Mouse (Mus musculus) CD8-positive naive resting alpha-beta T cell, adult 2 months (primary cell): ENCODE data around the gene Ruvbl2.

ENCODE experiments used
- DNase-seq, 2 experiments: peaks; one replicate each; pipeline ENCODE4 v3.0.0; 2022; ENCODE audit warnings: low read depth in 2 of 2, low spot score in 2 of 2

The Ruvbl2 gene

DNA sequence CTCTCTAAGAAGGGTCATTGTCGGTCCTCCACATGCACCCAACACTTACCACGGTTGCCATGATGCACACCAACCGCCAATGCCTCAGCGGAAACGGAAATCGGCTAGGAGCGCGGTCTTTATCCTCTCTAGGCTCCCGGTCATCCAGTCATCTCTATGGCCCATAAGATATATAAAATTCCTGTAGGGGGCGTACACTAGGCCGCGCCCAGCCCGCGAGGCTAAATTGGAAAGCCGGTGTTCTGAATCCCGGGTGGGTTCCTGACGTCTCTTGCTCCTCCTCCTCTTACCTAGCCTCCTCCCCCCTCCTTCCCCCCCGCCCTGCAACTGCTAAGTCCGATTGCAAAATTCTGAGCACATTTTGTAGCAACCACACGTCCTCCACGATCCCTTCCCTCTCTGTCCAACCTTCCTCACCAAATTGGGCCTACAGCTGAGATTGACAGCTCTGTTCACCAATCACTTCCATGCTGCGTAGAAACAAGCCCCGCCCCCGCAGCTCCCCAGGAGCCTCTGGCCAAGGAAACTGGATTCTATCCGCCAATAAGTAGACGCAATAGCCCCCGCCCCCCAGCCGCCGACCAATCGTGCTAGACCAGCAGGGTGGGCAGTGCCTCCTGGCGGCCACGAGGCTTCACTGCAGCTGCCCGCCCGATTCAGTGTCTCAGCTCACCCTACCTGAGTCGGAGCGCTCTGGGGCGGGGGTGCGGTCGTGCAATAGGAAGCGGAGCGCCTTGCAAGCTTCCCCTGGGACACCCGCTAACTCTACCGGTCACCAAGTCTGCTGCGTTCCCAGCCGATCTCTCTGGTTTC lies 3.5 kb downstream of the Ruvbl2 start, which contains the start of gene Gys1:
Gys1 (plus strand) TSS at position 642 of the 813 bp plus-strand sequence.
- DNase-seq, result peak; percentile 100

DNA sequence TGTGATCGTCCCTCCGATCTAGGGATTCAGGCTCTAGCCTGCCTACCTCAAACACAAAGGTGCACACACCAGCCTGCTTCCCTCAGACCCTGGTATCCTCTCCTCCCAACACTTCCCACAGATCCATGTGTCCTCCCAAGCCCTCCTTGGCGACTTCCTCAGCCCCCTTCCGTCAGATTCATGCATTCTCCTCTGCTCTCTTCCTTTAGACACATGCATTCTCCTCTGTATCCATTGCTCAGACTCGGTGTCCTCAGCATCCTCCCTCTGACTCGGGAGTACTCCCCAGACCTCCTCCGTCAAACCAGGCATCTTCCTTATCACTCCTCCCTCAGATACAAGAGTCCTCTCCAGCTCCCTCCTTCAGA lies 4.1 kb downstream of the Ruvbl2 start:
- DNase-seq, result no peak

DNA sequence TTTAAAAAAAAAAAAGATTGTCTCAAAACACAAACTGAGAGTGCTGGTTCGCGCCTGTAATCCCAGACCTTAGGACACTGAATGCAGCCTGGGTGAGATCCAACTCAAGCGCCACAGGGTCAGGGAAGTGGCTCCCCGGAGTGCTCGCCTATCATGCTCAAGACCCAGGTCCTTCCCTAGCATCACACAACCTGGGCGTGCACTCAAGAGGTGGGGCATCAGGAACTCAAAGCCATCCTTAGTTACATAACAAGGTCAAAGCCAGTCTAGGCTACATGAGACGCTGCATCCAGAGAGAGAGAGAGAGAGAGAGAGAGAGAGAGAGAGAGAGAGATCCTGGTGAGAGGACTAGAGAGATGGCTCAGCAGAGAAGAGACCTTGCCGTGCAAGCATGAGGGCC lies 11.3 kb downstream of the Ruvbl2 start:
- DNase-seq, result no peak

DNA sequence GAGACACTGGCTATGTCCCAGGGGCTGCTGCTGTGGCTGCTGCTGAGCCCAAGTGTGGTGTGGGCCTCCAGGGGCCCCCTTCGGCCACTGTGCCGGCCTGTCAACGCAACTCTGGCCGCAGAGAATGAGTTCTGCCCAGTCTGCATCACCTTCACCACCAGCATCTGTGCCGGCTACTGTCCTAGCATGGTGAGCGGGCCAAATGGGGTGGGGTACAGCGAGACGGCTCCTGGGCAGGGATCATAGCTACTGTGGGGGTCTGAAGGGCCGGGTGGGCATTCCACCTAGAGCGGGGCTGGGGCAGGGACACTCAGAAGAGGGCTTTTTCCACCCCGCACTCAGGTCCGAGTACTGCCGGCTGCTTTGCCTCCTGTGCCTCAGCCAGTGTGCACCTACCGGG lies 16.7 kb downstream of the Ruvbl2 start:
- no peak for DNase-seq

DNA sequence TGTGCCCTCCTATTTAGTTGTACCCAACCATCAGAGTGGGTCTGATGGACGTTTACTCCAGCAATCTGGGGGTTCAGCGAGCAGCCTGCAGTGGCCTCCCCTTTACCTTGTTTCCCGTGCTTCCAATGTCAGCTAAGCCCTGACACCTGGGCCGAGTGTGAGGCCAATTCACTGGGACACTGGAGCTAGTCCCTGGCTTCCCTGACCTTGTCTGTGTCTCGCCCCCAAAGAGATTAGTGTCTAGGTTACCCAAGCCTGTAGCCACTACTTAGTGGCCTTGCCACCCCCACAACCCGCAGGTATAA lies 17.3 kb downstream of the Ruvbl2 start, which contains the start of gene Lhb:
Lhb (plus strand) TSS at position 206 of the 305 bp plus-strand sequence.
- DNase-seq, result no peak

DNA sequence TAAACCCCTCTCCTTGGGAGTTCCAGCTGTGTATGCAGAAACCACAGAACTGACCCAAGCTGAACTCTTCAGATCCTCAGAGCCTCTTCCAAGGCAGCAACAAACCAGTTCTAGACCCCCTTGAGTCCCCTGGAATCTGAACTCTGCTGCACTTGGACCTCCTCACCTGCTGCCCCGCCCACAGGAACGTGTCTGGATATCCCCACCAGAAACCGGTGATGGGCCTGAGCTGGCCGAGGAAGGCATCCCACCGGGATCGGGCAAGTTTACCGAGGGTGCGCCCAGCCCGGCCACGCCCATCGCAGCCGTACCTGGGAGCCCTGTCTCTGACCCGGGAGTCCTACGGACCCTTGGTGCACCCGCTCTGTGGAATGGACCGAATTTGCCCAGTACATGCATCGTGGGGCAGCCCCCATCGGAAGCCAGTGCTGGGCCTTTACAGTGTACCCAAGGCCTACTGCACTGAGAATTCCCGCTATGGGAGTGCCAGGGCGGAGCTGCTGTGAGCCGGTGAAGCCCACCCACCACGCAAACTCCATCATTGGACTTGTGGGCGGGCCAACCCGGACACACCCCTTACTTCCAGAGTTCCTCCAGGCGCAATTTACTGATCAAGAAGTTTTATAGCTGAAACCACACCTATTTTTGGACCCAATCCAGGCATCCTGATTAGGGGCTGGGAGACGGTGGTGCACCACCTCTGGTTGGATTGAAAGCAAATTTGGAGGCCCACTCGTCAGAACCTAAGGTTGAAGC lies 17.9 kb downstream of the Ruvbl2 start:
- DNase-seq, result no peak

DNA sequence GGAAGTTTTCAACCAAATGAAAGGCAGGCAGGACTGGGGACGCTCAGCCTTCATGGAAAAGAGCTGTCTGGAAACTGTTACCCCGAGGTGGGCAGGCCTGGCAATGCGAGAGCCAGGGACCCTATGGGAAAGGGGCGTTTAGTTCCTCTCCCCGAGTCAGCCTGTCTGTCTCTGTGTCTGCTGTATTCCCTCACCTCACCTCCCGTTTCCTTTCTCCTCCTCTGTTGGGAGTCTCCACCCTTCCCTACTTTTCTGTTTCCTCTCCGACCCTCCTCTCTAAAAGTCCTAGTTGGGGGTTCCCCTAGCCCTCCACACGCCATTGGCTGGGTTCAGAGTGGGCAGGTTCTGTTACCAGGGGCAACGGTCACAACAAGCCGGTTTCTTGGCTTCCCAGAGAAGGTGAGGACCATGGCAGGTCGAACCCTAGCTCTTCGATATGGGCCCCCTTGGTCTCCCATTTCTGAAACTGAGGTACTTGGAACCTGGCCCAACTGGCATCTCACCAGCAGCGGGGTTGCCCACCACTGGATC lies 19.9 kb downstream of the Ruvbl2 start:
- no peak for DNase-seq

DNA sequence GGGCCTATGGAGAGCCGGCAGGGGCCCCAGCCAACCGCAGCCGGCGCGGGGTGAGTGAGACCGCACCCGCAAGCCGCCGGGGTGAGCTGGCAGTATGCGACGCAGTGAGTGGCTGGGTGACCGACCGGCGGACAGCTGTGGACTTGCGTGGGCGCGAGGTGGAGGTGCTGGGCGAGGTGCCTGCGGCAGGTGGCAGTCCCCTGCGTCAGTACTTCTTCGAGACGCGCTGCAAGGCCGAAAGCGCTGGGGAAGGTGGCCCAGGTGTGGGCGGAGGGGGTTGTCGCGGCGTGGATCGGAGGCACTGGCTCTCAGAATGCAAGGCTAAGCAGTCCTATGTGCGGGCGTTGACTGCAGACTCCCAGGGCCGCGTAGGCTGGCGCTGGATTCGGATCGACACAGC lies 22.3 kb downstream of the Ruvbl2 start:
- no peak for DNase-seq

DNA sequence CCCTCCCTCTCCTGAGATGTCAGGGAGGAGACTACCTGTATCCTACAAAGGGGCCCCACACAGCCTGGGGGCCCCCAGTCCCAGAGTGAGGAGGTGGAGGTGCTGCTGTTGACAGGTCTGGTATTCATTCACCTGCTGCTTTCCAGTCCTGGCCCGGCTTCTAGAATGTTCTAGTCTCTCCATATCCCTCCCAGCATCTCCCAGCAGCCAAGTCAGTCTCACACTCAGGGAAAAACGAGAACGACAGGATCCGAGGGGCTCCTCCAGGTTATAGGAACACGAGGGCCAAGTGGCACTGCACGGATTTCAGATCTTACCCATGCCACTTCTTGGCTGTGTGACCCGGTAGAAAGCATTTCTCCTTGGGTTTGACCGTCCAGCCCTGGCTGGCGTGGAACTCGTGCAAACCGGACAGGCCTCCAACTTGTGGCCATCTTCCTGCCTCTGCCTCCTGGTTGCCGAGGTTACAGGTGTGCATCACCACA lies 23.1 kb downstream of the Ruvbl2 start:
- no peak for DNase-seq

DNA sequence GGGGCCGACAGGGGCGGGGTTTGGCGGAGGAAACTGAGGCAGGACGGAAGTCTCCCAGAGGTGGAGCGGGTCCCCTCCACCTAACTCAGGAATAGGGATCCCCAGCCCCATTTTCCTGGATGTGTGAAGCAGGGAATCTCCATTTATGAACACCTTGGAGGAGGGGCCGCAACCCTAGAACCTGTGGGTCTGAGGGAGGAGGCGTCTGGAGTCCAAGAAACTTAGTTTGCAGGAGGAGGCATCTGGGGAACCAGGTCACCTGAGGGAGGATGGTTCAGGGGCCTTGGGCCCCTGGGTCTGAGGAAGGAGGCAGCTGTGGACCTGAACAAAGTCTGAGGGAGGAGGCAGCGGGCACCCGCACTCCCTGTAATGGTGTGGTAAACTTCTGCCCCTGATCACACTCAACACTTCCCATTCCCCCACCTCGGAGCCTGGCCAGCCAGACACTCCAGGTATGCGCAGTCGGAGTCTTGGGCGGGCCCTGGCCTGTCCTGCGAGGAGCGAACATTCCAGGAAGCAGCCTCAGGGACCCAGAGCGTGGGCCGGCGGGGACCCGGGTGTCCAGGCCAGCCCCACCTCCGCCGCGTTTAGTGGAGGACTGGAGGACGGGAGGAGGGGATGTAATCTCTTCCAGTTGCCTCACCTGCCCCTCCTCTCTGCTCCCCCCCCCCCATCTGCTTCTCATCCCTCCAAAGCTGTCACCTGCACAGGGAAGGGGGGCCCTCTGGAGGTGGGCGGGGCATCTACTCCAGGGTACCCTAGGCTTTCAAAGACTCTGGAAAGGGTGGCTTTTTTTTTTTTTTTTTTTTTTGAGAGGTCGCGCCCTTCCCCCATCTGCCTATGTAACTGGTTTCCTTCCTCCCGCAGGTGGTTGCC lies 23.8 kb downstream of the Ruvbl2 start:
- no peak for DNase-seq

DNA sequence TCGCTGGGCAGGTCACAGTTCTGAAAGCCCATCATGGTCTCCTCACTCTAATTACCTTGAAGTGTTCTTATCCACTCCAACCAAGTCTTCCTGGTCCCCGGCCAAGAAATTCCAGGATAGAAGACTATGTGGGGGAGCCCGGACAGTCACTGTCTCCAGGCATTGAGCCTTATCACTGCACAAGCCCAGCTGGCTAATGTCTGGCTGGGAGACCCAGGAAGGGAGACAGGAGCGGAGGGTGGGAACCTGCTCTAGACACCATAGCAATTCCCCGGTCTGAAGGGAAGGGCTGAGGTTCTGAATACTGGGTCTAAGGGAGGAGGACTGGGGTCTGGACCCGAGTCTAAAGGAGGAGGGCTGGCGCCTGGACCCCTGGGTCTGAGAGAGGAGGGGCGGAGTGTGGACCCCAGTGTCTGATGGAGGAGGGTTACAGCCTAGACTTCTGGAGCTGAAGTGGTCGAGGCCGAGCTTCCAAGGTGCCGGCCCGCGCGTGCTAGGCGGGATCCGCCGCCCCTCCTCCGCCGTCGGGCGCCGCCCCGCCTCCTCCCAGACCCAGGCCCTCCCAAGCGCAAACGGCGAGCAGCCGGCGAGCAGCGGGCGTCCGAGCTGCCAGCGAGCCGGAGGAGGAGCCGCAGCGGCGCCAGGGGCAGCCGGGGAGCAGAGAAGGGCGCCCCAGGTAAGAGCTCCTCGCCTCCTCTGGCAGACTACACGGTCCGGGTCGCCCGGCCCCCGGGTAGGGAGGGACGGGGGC lies 24.6 kb downstream of the Ruvbl2 start, which contains the start of gene Ntf5:
Ntf5 (plus strand) TSS at position 583 of the 751 bp plus-strand sequence.
- no peak for DNase-seq

DNA sequence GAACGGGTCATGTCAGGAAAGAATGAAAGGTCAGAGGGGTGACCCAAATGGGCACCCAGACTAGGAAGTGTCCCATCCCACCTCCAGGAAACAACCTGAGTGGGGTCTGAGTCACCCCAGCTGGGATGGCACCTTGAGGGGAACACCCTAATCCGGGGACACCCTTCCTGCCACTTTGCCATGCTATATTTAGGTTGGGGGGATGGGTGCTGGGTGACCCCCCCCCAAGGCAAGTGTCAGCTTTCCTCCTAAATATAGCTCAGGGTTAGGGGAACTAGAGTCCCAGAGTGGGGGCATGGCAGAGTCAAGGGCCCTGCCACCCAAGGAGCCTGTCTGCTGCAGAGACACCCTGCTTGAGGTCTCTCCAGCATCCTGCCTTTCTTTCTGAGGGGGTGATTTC lies 25.5 kb downstream of the Ruvbl2 start:
- no peak for DNase-seq

DNA sequence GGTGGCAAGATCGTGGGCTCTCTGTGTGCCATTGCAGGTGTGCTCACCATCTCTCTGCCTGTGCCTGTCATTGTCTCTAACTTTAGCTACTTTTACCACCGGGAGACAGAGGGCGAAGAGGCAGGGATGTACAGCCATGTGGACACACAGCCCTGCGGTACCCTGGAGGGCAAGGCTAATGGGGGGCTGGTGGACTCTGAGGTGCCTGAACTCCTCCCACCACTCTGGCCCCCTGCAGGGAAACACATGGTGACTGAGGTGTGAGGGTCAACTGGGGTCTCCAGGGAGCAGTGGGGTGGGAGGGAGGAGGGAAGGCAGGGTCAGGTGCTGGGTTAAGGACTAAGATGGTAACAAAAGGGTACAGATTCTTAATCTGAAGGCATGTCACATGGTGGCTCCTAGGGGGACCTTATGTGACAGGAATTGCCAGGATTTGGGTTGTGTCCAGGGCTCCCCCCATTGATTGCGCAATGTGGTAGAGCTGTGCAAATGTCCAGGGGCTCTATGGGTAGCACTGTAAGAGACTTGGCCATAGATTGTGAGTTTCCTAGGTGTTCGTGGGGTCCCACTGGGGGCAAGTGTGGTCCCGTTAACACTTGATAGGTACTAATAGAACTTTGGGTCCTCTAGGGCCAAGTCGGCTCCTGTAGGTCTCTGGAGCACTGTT lies 28.3 kb downstream of the Ruvbl2 start:
- DNase-seq, result no peak

DNA sequence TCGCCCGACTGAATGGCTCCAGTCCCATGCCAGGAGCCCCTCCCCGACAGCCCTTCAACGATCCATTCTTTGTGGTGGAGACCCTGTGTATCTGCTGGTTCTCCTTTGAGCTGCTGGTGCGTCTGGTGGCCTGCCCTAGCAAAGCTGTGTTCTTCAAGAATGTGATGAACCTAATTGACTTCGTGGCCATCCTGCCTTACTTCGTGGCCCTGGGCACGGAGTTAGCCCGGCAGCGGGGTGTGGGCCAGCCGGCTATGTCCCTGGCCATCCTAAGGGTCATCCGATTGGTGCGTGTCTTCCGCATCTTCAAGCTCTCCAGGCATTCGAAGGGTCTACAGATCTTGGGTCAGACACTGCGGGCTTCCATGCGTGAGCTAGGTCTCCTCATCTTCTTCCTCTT lies 28.9 kb downstream of the Ruvbl2 start:
- DNase-seq, result no peak

DNA sequence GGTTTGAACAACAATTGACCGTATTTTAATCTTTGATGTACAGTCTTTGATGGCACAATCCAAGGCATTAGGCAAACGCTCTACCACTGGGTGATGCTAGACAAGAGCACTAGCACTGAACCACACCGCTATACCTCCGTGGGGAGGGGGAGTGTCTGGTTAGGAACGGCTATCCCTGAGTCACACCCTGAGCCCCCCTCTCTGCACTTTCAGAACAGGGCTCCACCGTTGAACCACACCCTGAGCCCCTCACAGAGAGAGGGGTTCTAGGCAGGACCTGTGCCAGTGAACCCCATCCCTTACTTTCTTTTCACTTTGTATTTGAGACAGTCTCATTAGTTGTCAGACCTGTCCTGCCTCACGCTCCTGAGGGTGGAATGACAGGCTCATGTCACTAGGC lies 29.5 kb downstream of the Ruvbl2 start:
- no peak for DNase-seq

DNA sequence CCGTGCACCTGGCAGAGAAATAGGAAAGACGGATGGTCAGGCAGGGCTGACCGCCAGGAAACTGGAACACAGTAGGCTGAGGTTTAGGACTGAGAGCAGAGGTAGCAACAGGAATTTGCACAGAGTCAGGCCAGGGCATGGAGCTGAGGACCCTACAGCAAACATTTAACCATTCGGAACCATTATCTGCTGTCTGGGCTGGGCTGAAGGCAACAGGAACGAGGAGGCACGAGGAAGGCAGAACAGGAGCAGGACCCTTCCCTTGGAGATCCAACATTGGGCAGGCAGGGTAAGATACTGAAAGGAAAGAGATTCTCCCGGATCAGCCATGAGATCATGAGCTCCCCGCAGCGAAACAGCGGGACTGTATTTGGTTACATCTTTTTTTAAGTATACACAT lies 30.1 kb downstream of the Ruvbl2 start:
- no peak for DNase-seq

DNA sequence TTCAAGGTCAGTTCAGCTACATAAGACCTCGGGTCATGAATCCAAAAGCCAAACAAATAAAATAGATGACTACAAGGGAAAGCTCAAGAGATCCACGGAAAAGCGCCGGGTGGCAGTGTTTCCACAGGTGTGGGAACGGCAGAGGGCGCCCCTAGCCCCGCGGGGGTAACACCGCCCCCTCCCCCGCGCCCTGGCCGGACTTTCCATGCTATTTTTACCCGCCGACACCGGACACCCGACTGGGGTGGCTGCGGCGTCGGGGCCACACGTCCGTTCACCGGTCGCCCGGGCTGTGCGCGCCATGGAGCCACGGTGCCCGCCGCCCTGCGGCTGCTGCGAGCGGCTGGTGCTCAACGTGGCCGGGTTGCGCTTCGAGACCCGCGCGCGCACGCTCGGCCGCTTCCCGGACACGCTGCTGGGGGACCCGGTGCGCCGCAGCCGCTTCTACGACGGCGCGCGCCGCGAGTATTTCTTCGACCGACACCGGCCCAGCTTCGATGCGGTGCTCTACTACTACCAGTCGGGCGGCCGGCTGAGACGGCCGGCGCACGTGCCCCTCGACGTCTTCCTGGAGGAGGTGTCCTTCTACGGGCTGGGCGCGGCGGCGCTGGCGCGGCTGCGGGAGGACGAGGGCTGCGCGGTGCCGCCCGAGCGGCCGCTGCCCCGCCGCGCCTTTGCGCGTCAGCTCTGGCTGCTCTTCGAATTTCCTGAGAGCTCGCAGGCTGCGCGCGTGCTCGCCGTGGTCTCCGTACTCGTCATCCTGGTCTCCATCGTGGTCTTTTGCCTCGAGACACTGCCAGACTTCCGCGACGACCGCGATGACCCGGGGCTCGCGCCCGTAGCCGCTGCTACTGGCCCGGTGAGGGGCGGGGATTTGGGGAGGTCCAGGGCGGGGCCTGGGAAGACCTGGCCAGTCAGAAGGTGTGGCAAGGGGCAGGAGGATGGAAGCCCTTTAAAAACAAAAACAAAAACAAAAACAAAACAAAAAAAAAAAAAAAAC lies 31.4 kb downstream of the Ruvbl2 start:
- no peak for DNase-seq
